Mouse (Mus musculus): ENCODE results near the gene Hmmr.

The Hmmr gene

DNA sequence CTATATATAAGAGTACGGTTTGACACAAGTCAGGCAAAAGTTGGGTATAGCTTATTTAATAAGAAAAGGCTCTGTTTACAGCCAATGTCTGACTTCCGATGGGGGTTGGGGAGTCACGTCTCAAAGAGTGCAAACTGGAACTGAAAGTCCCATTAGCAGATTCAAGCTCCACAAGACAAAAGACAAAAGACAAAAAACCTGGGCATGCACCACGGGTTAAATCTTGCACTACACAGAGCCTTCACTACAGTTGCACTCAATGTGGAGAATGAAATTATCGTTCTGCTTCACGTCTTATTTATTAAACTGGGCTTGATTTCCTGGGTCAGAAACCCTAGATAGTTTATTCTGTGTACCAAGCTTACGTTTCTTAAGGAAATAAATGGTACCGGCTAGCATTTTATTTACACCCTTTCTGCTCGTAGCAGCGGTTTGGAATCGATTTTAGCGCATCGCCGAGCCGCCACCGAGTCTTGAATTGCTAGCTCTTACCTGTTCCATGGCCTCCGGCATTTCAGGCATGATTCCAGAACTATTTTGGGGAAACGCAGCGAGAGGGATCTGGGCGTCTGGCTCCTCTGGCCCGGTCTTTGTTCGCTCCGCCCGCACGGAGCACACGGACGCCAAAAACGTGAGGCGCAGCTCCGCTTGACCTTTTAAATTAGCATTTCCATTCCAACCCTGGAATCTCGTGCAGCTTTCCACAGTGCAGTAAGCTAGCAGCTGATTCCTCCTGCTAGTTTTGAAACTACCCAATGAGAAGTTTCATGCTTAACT, 38.7 kb downstream of the Hmmr start:
- peak; percentile 76 for DNase-seq (ENCODE audit: low spot score)

GRCm38 (mm10) chr11:40693366-40693951, 39.8 kb downstream of the Hmmr start:
- DNase-seq (ENCODE audit: low spot score), result peak; percentile 57

DNA sequence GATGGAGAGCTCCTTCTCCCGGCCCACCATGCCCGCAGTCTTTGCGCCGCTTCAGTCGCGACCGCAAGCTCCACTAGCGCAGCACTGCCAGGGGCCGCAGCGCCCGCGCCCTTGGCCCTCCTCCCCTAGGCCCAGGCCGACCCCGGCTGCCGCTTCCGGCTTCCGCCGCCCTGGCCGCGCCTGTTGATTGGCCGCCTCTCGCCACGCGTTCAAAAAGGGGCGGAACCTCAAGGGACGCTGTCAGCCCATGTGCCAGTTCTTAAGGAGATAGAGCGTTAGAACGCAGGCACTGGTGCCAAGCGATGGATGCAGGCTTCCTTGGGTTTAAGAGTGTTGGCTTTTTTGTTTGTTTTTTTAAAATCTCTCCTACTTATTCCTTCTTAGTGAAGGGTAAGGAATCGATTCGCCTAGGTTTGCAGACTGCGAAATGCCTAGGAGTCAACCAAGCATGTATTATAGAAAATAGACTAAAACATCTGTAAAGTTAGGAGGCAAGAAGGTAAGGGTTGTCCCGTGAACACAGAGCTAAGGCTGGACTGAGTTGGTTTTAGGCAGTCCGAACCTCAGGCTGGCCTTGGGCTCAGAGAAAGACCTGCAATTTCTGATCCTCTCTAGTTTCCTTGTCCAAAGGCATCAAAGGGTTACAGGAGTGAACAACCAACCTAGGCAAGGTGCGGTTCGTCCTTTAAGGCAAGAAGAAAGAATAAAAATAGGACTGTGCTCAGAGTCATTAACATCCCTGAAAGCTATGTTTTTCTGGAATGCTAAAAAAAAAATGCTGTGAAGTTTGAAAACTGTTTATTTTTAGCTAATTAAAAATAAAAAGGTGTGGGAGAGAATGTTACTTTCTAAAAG, 40.5 kb downstream of the Hmmr start:
- DNase-seq (ENCODE audit: low spot score), result peak; percentile 95

DNA sequence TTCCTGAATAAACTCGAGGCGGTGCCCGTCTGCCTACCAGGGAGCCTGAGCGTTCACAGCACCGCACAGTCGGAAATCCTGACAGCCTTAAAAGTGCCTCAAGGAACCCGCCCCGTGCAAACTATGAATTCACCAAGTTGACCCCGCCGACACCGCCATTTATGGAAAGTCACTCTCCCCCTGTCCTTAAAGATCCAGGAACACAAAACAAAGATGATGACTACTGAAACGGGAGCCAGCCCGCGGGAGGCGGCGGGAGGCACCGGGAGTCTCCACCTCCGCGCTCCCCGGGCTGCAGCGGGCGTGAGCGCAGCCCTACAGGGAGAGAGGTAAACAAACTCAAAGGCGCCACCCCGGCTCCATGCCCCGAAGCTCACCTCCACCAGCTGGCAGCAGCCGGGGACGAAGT, 41.1 kb downstream of the Hmmr start:
- no peak for DNase-seq (ENCODE audit: low spot score)

DNA sequence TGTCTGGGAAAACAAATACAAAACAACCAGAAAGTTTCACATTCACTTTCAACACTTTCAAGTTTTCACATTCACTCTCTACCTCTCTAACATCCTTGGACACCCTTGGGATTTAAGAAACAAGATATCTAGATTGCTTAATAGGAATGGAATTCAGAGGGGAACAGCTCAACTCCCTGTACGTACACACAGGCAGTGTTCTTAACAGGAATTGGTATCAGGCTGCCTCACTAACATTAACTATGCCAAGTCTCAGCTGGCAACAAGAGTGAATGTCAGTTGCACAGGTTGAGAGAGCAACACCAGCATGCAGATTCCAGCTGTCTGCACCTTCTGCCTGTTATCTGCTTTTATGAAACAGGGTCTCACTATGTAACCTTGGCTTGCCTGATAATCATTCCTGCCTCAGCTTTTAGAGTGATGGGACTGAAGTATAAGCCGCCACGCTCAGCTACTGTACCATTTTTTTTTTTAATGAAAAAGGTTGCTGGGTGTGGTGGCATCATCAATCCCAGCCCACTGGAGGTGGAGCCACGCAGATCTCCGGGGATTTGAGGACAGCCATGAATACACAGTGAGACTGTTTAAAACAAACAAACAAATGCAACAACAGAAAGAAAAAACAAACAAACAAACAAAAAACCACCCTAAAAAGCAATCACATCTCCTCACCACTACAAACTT, 42.6 kb downstream of the Hmmr start:
- DNase-seq (ENCODE audit: low spot score), result no peak

GRCm38 (mm10) chr11:40683295-40683694, 49.9 kb downstream of the Hmmr start:
- DNase-seq (ENCODE audit: low spot score), result no peak

- no peak for DNase-seq (ENCODE audit: low spot score)
Measured at GRCm38 (mm10) chr11:40682456-40682855, 50.8 kb downstream of the Hmmr start.

DNA sequence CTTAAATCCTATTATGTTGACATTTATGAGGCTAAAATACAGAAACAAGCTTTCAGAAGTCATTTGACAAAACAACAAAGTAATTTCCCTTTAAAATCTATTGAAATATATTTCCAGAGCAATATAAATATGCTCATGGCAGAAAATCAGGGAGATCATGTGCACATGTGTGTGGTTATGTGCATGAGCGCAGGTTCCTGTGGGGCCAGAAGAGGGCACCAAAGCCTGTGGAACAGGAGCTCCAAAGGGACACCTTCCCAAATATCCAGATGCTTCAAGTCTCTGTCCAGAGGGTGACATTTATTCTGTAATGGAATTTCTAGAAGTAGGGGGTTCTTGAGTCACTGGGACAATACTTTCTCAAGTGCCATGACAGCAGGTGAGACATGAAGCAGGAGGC, 56.1 kb downstream of the Hmmr start:
- DNase-seq (ENCODE audit: low spot score), result no peak

DNA sequence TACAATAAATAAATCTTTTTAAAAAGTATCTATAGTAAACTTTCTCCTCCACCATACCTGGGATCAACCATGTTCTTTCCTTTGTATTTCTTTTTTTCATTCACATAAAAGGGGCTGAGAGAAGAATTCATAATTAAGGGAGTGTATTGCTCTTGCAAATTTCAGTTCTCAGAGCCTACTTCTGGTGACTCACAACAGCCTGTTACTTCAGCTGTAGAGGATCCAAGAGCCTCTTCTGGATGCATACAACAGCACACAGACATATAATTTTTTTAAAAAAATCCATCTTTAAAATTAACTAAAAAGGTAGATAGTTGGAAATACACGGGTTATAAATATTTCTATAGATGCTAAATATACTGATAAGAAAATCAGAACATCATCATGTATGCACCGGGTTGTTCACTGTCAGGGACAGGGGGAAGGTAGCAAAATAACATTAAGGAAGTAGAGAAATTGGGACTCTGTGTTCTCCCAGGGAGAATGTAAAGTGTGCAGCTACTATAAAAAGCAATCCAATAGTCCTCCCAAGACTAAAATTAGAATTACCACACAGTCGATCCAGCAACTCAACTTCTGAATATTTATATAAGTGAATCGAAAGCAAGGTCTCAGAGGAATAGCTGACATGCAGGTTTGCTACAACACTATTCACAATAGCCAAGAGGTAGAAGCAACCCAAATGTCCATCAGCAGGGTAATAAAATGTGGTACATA, 58.0 kb downstream of the Hmmr start:
- no peak for DNase-seq (ENCODE audit: low spot score)
